Mouse (Mus musculus) embryonic facial prominence, embryonic 10.5 days (tissue): ENCODE measurements around the gene Lce1a1. TPM values are rescaled to one million over a fixed set of nuclear protein-coding genes. Genes with fewer than 3 reads are reported as not detected.
"Not testable (repeated sequence)": the region's sequence is repeated elsewhere in the genome, so short reads cannot be mapped to it uniquely, and the experiment has no call there.

Source experiments
- DNase-seq: peaks from one replicate; pipeline ENCODE4 v3.0.0-alpha.2; 2017; ENCODE audit warnings: low spot score
- H3K27ac ChIP-seq: fragments of 300-500 bp; sonication (generic); replicated peaks from 2 replicates; pipeline ENCODE4 v1.5.1; 2016; ENCODE audit warnings: mild to moderate bottlenecking
- H3K27me3 ChIP-seq: fragments of 300-500 bp; sonication (generic); replicated peaks from 2 replicates; pipeline ENCODE4 v1.6.1; 2016; ENCODE audit warnings: low read depth, mild to moderate bottlenecking; ENCODE audit not compliant: poor library complexity, severe bottlenecking
- H3K36me3 ChIP-seq: fragments of 300-500 bp; sonication (generic); replicated peaks from 2 replicates; pipeline ENCODE4 v1.6.1; 2016; ENCODE audit warnings: mild to moderate bottlenecking, moderate library complexity
- H3K4me1 ChIP-seq: fragments of 300-500 bp; sonication (generic); 2 replicates; pipeline ENCODE4 v1.6.1; 2016
- H3K4me3 ChIP-seq: fragments of 300-500 bp; sonication (generic); 2 replicates; pipeline ENCODE4 v1.5.1; 2016; ENCODE audit warnings: mild to moderate bottlenecking, moderate library complexity
- H3K9me3 ChIP-seq: fragments of 300-500 bp; sonication (generic); 2 replicates; pipeline ENCODE4 v1.6.1; 2016; ENCODE audit warnings: mild to moderate bottlenecking
- WGBS: fragments of 180-500 bp; shearing (Covaris S2); methylation state at CpG from one replicate; pipeline ENCODE4 v1.1.7; 2016; 5-methylcytosine and 5-hydroxymethylcytosine counted together
- polyA plus RNA-seq: library from polyadenylated mRNA; unstranded; fragments of >200 nt; fragmentation: Nextera tagmentation; extraction: Ambion mirVana; gene quantifications from 2 replicates; pipeline ENCODE4 v1.2.1, GENCODE M21; 2016

The Lce1a1 gene
- polyA plus RNA-seq = not detected in 2 replicates

DNA sequence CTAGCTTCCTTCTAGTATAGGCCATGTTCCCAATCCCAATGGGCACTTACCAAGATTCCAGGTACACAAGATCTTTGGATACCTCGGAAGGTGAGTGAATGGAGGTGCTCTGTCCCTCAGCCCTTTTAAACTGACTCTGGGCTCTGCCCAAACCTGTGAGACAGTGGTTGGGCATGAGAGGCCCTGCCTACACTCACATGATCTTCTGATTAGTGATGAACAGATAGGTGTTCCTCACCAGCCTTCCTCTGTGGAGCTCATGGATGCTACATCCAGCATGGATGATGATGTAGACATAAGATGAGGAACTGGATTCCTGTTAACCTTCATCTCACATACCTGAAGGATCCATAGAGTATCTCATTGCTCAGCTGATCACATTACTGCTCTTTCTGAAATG, at the start of gene Lce1a1:
TSS of gene Lce1a1 (minus strand) at position 101 of the 400 bp plus-strand sequence.
- H3K4me1 ChIP-seq = no peaks in the 10 kb centered on the region
- H3K4me3 ChIP-seq = no peak within 1 kb of the TSS
- no peak for DNase-seq
- no peaks in the 10 kb centered on the region for H3K36me3 ChIP-seq
- 81% methylated on average over 1 of the region's 1 CpGs for WGBS
- H3K27me3 ChIP-seq = no peaks in the 10 kb centered on the region
- no peak within 1 kb of the TSS for H3K27ac ChIP-seq
- H3K9me3 ChIP-seq = no peaks in the 10 kb centered on the region

DNA sequence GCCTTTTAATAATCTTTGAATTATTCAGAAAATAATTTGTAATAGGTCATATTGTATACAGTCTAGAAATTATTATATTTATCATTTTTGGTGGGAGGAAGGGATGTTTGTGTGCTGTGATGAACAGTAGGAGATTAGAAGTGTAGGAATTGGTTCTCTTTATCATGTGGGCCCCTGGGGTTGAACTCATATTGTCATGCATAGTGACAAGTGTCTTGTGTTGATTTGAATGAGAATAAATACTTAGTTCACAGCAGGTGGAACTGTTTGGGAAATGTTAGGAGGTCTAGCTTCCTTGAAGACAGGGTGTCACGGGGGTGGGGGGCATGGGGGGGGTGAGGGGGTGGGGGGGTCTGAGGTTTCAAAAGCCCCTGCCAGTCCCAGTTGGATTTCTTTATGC, 46.5 kb upstream of the Lce1a1 start:
- Histone ChIP-seq H3K4me1 (no peaks in the 10 kb centered on the region), H3K27ac (no peak overlapping the region), H3K9me3 (no peaks in the 10 kb centered on the region), H3K36me3 (no peaks in the 10 kb centered on the region), H3K27me3 (no peaks in the 10 kb centered on the region), H3K4me3 (no peak overlapping the region)
- WGBS = 10% methylated on average over 1 of the region's 1 CpGs
- DNase-seq = no peak

DNA sequence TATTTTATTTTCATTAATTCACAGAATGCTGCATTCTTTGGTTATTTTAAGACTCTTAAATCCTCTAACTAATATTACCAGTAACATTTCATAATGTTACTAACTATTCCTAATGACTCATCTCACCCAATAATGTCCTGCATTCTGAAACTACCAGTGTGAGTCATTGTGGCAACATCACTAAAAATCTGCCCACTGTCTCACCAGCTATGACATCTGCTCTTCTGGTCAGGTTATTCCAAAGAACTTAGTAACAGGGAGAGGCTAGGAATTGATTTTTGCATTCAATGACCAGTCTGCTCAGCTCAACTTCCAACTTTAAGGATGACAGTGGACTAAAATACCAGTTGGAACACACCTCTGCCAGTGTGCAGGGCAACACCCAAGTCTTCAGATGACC, 43.6 kb upstream of the Lce1a1 start:
- no peak for DNase-seq
- Histone ChIP-seq H3K36me3 (no peaks in the 10 kb centered on the region), H3K9me3 (no peaks in the 10 kb centered on the region), H3K4me3 (no peak overlapping the region), H3K4me1 (no peaks in the 10 kb centered on the region), H3K27me3 (no peaks in the 10 kb centered on the region), H3K27ac (no peak overlapping the region)

- not testable (repeated sequence) for H3K27ac ChIP-seq, H3K4me1 ChIP-seq, H3K27me3 ChIP-seq, H3K9me3 ChIP-seq, DNase-seq, H3K4me3 ChIP-seq, H3K36me3 ChIP-seq
- WGBS = 79% methylated on average over 16 of the region's 16 CpGs
Measured at GRCm38 (mm10) chr3:92689154-92689553, 41.0 kb upstream of the Lce1a1 start.

GRCm38 (mm10) chr3:92687110-92687509, 39.0 kb upstream of the Lce1a1 start, which contains the start of gene Lce1d:
Lce1d (minus strand) TSS chr3:92687210.
- H3K36me3 ChIP-seq = no peaks in the 10 kb centered on the region
- no peak within 1 kb of the TSS for H3K4me3 ChIP-seq
- no peak within 1 kb of the TSS for H3K27ac ChIP-seq
- no peaks in the 10 kb centered on the region for H3K4me1 ChIP-seq
- WGBS = 61% methylated on average over 2 of the region's 2 CpGs
- no peaks in the 10 kb centered on the region for H3K9me3 ChIP-seq
- no peak for DNase-seq
- H3K27me3 ChIP-seq = no peaks in the 10 kb centered on the region

- Histone ChIP-seq H3K4me1 (no peaks in the 10 kb centered on the region), H3K4me3 (no peak within 1 kb of the TSS), H3K36me3 (no peaks in the 10 kb centered on the region), H3K27ac (no peak within 1 kb of the TSS), H3K9me3 (no peaks in the 10 kb centered on the region), H3K27me3 (no peaks in the 10 kb centered on the region)
- WGBS = 85% methylated on average over 4 of the region's 4 CpGs
- DNase-seq = no peak
Measured at GRCm38 (mm10) chr3:92678947-92679346, 30.8 kb upstream of the Lce1a1 start, which contains the start of gene Lce1c. Lce1c (plus strand) TSS chr3:92679247.

DNA sequence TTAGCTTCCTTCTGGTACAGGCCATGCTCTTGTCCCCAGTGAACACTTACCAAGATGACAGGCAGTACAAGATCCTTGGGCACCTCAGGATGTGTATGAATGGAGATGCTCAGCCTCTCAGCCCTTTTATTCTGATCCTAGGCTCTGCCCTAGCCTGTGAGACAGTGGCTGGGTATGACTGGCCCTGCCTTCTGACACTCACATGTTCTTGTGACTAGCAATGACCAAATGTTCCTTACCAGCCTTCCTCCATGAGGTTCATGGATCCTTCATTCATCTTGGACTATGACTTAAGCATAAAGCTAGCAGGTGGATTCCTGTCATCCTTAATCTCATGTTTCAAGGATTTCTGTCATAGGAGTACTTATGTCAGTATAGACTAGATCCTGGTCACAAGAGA, 22.1 kb upstream of the Lce1a1 start, which contains the start of gene Lce1a2:
TSS of gene Lce1a2 (minus strand) at position 101 of the 400 bp plus-strand sequence.
- Histone ChIP-seq H3K4me1 (no peaks in the 10 kb centered on the region), H3K36me3 (no peaks in the 10 kb centered on the region), H3K9me3 (no peaks in the 10 kb centered on the region), H3K27ac (no peak within 1 kb of the TSS), H3K4me3 (no peak within 1 kb of the TSS), H3K27me3 (no peaks in the 10 kb centered on the region)
- no peak for DNase-seq

- no peaks in the 10 kb centered on the region for H3K36me3 ChIP-seq
- H3K27ac ChIP-seq = no peak within 1 kb of the TSS
- no peak for DNase-seq
- H3K9me3 ChIP-seq = no peaks in the 10 kb centered on the region
- H3K4me1 ChIP-seq = no peaks in the 10 kb centered on the region
- H3K27me3 ChIP-seq = no peaks in the 10 kb centered on the region
- no peak within 1 kb of the TSS for H3K4me3 ChIP-seq
Measured at GRCm38 (mm10) chr3:92656826-92657225, 8.7 kb upstream of the Lce1a1 start, which contains the start of gene Lce1b. Lce1b (minus strand) TSS chr3:92656926.

DNA sequence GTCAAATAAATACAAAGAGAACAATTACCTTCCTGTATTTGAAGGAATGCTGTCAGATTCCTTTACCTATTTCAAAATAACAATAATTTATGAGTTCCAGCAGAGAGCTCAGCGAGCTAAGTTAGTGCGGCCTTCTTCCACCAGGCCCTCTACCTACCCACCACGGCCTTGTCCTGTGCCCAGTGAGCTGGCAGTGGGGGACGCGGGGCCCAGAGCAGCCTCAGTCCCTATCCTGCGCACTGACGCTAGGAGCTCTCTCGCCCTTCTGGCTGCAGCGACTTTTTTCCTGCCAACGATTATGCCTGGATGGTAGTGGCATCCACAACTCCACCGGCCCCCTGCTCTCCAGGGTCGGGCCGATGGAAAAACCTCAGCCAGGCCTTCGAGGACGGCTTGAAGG, 8.3 kb downstream of the Lce1a1 start:
- H3K27me3 ChIP-seq = no peaks in the 10 kb centered on the region
- H3K4me3 ChIP-seq = no peak overlapping the region
- no peak overlapping the region for H3K27ac ChIP-seq
- 93% methylated on average over 15 of the region's 15 CpGs for WGBS
- H3K36me3 ChIP-seq = no peaks in the 10 kb centered on the region
- DNase-seq = no peak
- H3K9me3 ChIP-seq = no peaks in the 10 kb centered on the region
- no peaks in the 10 kb centered on the region for H3K4me1 ChIP-seq

DNA sequence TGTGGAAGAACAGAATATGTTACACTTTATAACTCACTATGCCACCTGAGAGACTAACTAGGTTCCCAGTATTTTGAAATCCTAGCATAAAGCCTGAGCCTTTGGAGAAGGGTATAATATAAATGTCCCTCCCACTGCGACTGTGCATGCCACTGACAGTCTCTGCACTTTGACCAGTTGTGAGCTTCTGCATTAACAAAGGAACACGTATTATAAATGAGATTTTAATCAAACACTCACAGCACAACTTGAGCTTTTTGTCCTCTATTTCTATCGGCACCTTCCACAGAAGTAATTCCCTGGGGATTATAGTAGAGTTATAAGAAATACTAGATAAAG, 9.5 kb downstream of the Lce1a1 start:
- Histone ChIP-seq H3K9me3 (no peaks in the 10 kb centered on the region), H3K27me3 (no peaks in the 10 kb centered on the region), H3K4me3 (no peak overlapping the region), H3K4me1 (no peaks in the 10 kb centered on the region), H3K27ac (no peak overlapping the region), H3K36me3 (no peaks in the 10 kb centered on the region)
- DNase-seq = no peak
- 84% methylated on average over 3 of the region's 3 CpGs for WGBS

DNA sequence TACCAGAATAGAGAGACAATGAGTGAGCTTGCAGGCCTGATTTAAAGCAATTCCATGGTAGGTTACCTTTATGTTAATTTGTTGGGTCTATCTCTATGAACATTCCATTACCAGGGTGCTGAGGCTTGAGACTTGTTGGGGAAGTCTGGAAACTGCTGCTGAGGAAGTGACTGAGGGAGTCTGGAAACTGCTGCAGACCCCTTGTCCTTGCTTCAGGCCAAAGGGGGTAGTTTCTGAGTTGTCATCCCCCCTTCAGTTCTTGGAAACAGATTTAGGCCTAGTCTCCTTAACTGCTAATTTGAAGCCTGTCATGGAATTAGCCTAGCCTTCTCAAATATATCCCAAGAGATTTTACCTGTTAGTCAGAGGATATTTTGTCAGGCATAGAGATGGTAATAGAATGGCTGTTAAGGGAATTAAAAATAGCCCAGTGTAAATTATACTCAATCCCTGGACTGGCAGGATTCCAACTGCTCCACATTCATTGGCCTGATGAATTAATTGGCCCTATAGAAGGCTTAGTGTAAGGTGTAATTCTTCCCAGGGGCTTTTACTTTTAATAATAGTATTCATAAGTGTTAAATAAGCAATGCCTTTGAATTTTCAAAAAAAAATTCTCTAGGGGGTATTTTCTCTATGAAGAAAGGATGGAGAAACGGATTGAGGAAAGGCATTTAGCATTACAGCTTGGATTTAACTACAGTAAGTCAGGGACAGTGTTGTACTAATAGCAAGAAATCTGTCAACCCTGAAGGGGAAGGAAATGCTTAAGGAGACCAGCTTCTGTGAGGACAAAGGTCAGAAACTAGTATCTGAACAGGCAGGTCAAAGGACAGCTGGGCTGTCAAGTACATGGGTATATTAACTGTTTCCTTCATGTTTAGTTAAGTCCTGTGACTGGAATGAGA, 10.1 kb downstream of the Lce1a1 start:
- Histone ChIP-seq H3K4me1 (no peaks in the 10 kb centered on the region), H3K9me3 (no peaks in the 10 kb centered on the region), H3K36me3 (no peaks in the 10 kb centered on the region), H3K27me3 (no peaks in the 10 kb centered on the region), H3K27ac (no peak overlapping the region), H3K4me3 (no peak overlapping the region)
- no peak for DNase-seq
- WGBS = 59% methylated on average over 1 of the region's 1 CpGs

- Histone ChIP-seq H3K9me3 (no peaks in the 10 kb centered on the region), H3K27me3 (no peaks in the 10 kb centered on the region), H3K4me3 (no peak within 1 kb of the TSS), H3K4me1 (no peaks in the 10 kb centered on the region), H3K27ac (no peak within 1 kb of the TSS), H3K36me3 (no peaks in the 10 kb centered on the region)
- 86% methylated on average over 2 of the region's 2 CpGs for WGBS
- DNase-seq = no peak
Measured at GRCm38 (mm10) chr3:92621560-92621959, 26.5 kb downstream of the Lce1a1 start, which contains the start of gene Lce6a. Lce6a (minus strand) TSS chr3:92621660.

DNA sequence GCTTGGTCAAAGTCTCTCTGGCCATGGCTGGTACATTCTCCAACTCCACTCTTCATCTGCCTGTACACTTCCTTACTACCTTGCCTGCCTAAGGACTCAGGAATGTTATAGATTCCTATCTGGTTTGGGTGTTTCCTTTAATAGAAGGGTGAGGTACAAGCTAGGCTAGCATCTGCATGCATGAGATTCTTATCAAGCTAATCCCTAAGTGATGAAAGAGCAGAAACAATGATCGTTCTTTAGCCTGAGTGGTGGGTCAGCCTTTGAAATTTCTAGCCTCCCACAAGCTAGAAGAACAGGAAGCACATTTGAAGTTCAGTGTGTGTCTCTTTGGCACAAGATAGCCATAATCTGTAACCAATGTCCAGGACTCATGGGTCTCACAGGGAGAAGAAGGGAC, 38.3 kb downstream of the Lce1a1 start:
- WGBS = 72% methylated on average over 1 of the region's 1 CpGs

More for the DNA sequence above, 38.3 kb downstream of the Lce1a1 start:
- Histone ChIP-seq H3K9me3 (no peaks in the 10 kb centered on the region), H3K36me3 (no peaks in the 10 kb centered on the region), H3K4me1 (no peaks in the 10 kb centered on the region), H3K27me3 (no peaks in the 10 kb centered on the region), H3K4me3 (no peak overlapping the region), H3K27ac (no peak overlapping the region)
- no peak for DNase-seq
